28 mouse cellular contexts compared by ENCODE assay signal in genomic region chr16:36016335-36016734, GRCm38 (mm10).
"Had no signal": no experiment of that assay in that cellular context is flagged by ENCODE, and none has a peak within 500 bp of the region (broad histone marks: within the 10 kb centered on the region; RNA-seq: fewer than 3 reads in every experiment).

No protein-coding gene starts in this region.

- H3K4me3 ChIP-seq: embryonic facial prominence, embryonic 10.5 days; embryonic facial prominence, embryonic 12.5 days; embryonic facial prominence, embryonic 13.5 days; embryonic facial prominence, embryonic 15.5 days; erythroblast, embryonic 14.5 days; forebrain, embryonic 10.5 days; forebrain, embryonic 12.5 days; forebrain, embryonic 13.5 days; forebrain, embryonic 15.5 days; gastrocnemius, adult 2 months; heart, adult 2 months had no signal

- ATAC-seq: forebrain, embryonic 13.5 days; forebrain, embryonic 14.5 days; forebrain, embryonic 15.5 days; forebrain, embryonic 16.5 days; forebrain, postnatal 0 days had no signal

- DNase-seq: cerebellum, adult 8-10 months; cerebellum, adult 9-10 months; cerebellum, adult 9-11 months; cerebellum, postnatal 10 days; cerebellum, postnatal 14 days; cerebellum, postnatal 25 days; cerebellum, postnatal 36 days; embryo, embryonic 11 days; forebrain, postnatal 0 days; gastrocnemius, adult 2 months; gastrocnemius, postnatal 10 days; gastrocnemius, postnatal 14 days; gastrocnemius, postnatal 25 days; gastrocnemius, postnatal 36 days; heart, adult 11 months; heart, adult 18-20 months; heart, adult 2 months had no signal

- H3K9ac ChIP-seq: embryonic facial prominence, embryonic 12.5 days; embryonic facial prominence, embryonic 13.5 days; embryonic facial prominence, embryonic 15.5 days; forebrain, embryonic 12.5 days; forebrain, embryonic 13.5 days; forebrain, embryonic 15.5 days; forebrain, postnatal 0 days had no signal

- H3K9me3 ChIP-seq: embryonic facial prominence, embryonic 10.5 days; embryonic facial prominence, embryonic 12.5 days; embryonic facial prominence, embryonic 13.5 days; embryonic facial prominence, embryonic 15.5 days; forebrain, embryonic 10.5 days; forebrain, embryonic 12.5 days; forebrain, embryonic 13.5 days; forebrain, embryonic 15.5 days had no signal

- H3K4me2 ChIP-seq: embryonic facial prominence, embryonic 12.5 days; embryonic facial prominence, embryonic 13.5 days; embryonic facial prominence, embryonic 15.5 days; forebrain, embryonic 12.5 days; forebrain, embryonic 13.5 days; forebrain, embryonic 15.5 days had no signal

- H3K4me1 ChIP-seq: embryonic facial prominence, embryonic 10.5 days; embryonic facial prominence, embryonic 12.5 days; embryonic facial prominence, embryonic 13.5 days; embryonic facial prominence, embryonic 15.5 days; forebrain, embryonic 10.5 days; forebrain, embryonic 12.5 days; forebrain, embryonic 13.5 days; forebrain, embryonic 15.5 days had no signal

- H3K27me3 ChIP-seq: embryonic facial prominence, embryonic 12.5 days; embryonic facial prominence, embryonic 13.5 days; embryonic facial prominence, embryonic 15.5 days; forebrain, embryonic 12.5 days; forebrain, embryonic 13.5 days; forebrain, embryonic 15.5 days had no signal

- H3K27ac ChIP-seq: embryonic facial prominence, embryonic 10.5 days; embryonic facial prominence, embryonic 12.5 days; embryonic facial prominence, embryonic 13.5 days; embryonic facial prominence, embryonic 15.5 days; forebrain, embryonic 10.5 days; forebrain, embryonic 12.5 days; forebrain, embryonic 13.5 days; forebrain, embryonic 15.5 days; gastrocnemius, adult 2 months; heart, adult 2 months had no signal
